Mouse (Mus musculus) olfactory bulb, adult 2 months (tissue): ENCODE data around the gene Reck.

ENCODE experiments used
- CTCF ChIP-seq: fragments of 200-500 bp; IDR thresholded peaks from 2 replicates; pipeline ENCODE4 v1.5.1; 2012; ENCODE audit warnings: low read depth, mild to moderate bottlenecking, low read length, moderate library complexity; ENCODE audit not compliant: insufficient read depth
- POLR2A ChIP-seq: fragments of 200-500 bp; IDR thresholded peaks from 2 replicates; pipeline ENCODE4 v1.6.1; 2012; ENCODE audit warnings: mild to moderate bottlenecking, low read depth, low read length, moderate library complexity; ENCODE audit not compliant: insufficient read depth

- TF ChIP-seq CTCF: no peak
- no peak for TF ChIP-seq POLR2A
These were observed 98.2 kb downstream of the Reck start for GRCm38 (mm10) chr4:43973526-43973981.
